Mouse (Mus musculus): ENCODE data around the gene Sf3b5.

Sf3b5 gene

GRCm38 (mm10) chr10:13005043-13005442 is at the start of gene Sf3b5:
TSS of gene Sf3b5 (plus strand) at chr10:13005343.
- no peak for DNase-seq (ENCODE audit: extremely low spot score, low read depth, low spot score)

- no peak for DNase-seq (ENCODE audit: extremely low spot score, low read depth, low spot score)
These were observed 49.3 kb upstream of the Sf3b5 start for GRCm38 (mm10) chr10:12955831-12956230.

- no peak for DNase-seq (ENCODE audit: extremely low spot score, low read depth, low spot score)
These were observed 47.9 kb upstream of the Sf3b5 start for GRCm38 (mm10) chr10:12957271-12957670.

GRCm38 (mm10) chr10:12961546-12961945 is 43.6 kb upstream of the Sf3b5 start:
- DNase-seq (ENCODE audit: extremely low spot score, low read depth, low spot score), result no peak

- no peak for DNase-seq (ENCODE audit: extremely low spot score, low read depth, low spot score)
These were observed 42.9 kb upstream of the Sf3b5 start for GRCm38 (mm10) chr10:12962238-12962637.

GRCm38 (mm10) chr10:12963362-12964147 is 41.6 kb upstream of the Sf3b5 start:
- DNase-seq (ENCODE audit: extremely low spot score, low read depth, low spot score), result no peak

GRCm38 (mm10) chr10:12964151-12965075 is 40.7 kb upstream of the Sf3b5 start, which contains the start of gene Stx11:
TSS of gene Stx11 (minus strand) at chr10:12964298.
- no peak for DNase-seq (ENCODE audit: extremely low spot score, low read depth, low spot score)

GRCm38 (mm10) chr10:12965669-12966180 is 39.4 kb upstream of the Sf3b5 start:
- no peak for DNase-seq (ENCODE audit: extremely low spot score, low read depth, low spot score)

GRCm38 (mm10) chr10:12974572-12974971 is 30.6 kb upstream of the Sf3b5 start:
- no peak for DNase-seq (ENCODE audit: extremely low spot score, low read depth, low spot score)

GRCm38 (mm10) chr10:12975461-12975860 is 29.7 kb upstream of the Sf3b5 start:
- DNase-seq (ENCODE audit: extremely low spot score, low read depth, low spot score), result no peak

GRCm38 (mm10) chr10:12975957-12976356 is 29.2 kb upstream of the Sf3b5 start:
- DNase-seq (ENCODE audit: extremely low spot score, low read depth, low spot score), result no peak

GRCm38 (mm10) chr10:12976552-12976951 is 28.6 kb upstream of the Sf3b5 start:
- no peak for DNase-seq (ENCODE audit: extremely low spot score, low read depth, low spot score)

GRCm38 (mm10) chr10:12977787-12978212 is 27.3 kb upstream of the Sf3b5 start:
- DNase-seq (ENCODE audit: extremely low spot score, low read depth, low spot score), result no peak

- no peak for DNase-seq (ENCODE audit: extremely low spot score, low read depth, low spot score)
These were observed 24.1 kb upstream of the Sf3b5 start for GRCm38 (mm10) chr10:12981071-12981470.

- DNase-seq (ENCODE audit: extremely low spot score, low read depth, low spot score), result no peak
These were observed 21.6 kb upstream of the Sf3b5 start for GRCm38 (mm10) chr10:12983516-12983915.

- no peak for DNase-seq (ENCODE audit: extremely low spot score, low read depth, low spot score)
These were observed 20.1 kb upstream of the Sf3b5 start for GRCm38 (mm10) chr10:12985028-12985427.

GRCm38 (mm10) chr10:12986485-12986884 is 18.7 kb upstream of the Sf3b5 start:
- DNase-seq (ENCODE audit: extremely low spot score, low read depth, low spot score), result no peak

GRCm38 (mm10) chr10:12986943-12987342 is 18.2 kb upstream of the Sf3b5 start:
- DNase-seq (ENCODE audit: extremely low spot score, low read depth, low spot score), result no peak

GRCm38 (mm10) chr10:12991953-12992352 is 13.2 kb upstream of the Sf3b5 start:
- no peak for DNase-seq (ENCODE audit: extremely low spot score, low read depth, low spot score)

GRCm38 (mm10) chr10:12993411-12994039 is 11.6 kb upstream of the Sf3b5 start:
- no peak for DNase-seq (ENCODE audit: extremely low spot score, low read depth, low spot score)
